Mouse (Mus musculus) left cerebral cortex, postnatal 25 days (tissue): ENCODE results near the gene Ctsa. TPM values are rescaled to one million over a fixed set of nuclear protein-coding genes. Genes with fewer than 3 reads are reported as not detected.
"Not testable (repeated sequence)": the region's sequence is repeated elsewhere in the genome, so short reads cannot be mapped to it uniquely, and the experiment has no call there.

Experiments used
- DNase-seq, 2 experiments: peaks; one replicate each; pipeline ENCODE4 v3.0.0; 2022; ENCODE audit warnings: low spot score in 2 of 2, mixed read lengths in 1 of 2
- intact Hi-C: fragments of 180-260 bp; cut with DNase I; formaldehyde crosslinking; loops from one replicate; pipeline ENCODE4 v1.15.1; 2025
- total RNA-seq, 2 experiments: library from RNA; stranded (reverse); gene quantifications; 2 replicates each; pipeline ENCODE4 v1.2.3; 2021

The Ctsa gene
- 100 to 1,000 TPM in 1 of 2 experiments, 10 to 100 TPM in 1; 86.2 to 102 TPM for total RNA-seq

DNA sequence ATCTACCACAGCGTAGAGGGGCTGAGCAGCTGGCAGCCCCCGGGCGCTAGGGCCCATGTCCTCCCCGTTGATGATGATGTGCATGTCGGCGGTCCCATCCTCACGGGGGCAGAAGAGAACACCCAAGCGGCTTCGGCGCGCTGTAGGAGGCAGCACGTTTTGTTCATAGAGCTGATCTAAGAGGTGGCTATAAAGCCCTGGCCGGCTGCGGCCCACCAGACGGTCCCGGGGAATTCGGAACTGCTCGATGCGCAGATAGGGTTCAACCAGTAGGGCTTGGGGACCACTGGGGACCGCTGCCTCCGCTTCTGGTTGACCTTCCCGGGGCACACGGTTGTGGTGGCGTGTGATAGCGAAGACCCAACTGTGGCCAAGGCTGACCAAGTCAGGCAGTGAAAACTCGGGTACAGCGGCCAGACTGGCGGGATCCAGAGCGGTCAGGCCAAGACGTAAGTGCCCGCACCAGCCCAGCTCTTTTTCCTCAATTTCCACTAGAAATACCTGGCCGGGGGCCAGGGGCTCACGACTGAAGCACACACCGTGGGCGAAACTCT is at the start of gene Ctsa:
Gene Ctsa (plus strand): TSS at position 126 of the 554 bp plus-strand sequence.
- peak; percentile 78 to 86 for DNase-seq
- intact Hi-C loops, result loop anchor here (1.0 to 2.0 kb wide), 2 partner anchors 46 to 78 kb away; partner anchors contain the start of genes Pcif1 and Zfp335

DNA sequence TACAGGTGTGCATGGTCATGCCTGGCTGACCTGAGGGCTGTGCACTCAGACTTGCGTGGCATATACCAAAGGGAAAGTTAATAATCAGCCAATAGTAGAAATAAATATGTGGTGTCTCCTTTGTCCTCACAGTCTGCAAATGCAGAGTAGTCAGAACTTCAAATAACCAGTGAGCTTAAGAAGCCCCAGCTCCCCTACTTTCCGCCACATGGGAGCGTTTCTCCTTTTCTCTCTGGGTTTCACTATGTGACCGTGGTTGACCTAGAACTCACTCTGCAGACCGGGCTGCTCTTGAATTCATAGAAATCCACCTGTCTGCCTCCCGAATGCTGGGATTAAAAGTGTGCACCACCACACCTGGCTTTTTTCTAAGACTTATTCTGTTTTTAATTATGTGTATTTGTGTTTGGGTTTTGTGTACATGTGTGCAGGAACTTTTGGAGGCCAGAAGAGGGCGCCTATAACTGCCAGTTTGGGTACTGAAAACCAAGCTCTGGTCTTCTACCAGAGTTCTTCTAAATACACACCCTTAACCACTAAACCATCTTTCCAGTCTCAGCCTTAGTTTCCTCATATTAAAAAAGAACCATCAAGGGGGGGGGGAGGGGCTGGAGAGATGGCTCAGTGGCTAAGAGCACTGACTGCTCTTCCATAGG is 48.6 kb upstream of the Ctsa start:
- no peak for DNase-seq
- intact Hi-C loops, result no loop called here

DNA sequence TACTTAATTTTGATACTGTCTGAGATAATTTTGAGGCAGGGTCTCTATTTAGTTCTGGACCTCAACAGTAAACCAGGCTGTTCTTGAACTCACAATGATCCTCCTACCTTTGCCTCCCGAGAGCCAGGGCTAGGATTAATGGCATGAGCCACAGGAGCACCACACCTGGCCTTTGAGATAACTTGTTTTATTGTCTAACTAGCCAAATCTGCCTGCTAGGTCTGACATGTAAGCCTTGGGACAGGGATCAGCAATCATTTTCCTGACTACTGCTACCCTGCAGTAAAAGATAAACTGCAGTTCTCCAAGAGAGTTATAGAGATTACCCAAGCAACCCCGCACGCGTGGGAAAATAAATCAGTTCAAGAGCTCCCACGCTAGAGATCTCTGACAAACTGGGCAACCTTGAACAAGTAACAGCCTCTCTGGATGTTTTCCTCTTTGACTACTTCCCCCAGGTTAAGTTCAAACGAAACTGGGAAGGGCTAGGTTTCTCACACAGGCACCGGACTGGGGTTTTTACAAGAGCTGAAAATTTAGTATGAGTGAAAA is 47.7 kb upstream of the Ctsa start:
- no peak for DNase-seq
- intact Hi-C loops, result no loop called here

DNA sequence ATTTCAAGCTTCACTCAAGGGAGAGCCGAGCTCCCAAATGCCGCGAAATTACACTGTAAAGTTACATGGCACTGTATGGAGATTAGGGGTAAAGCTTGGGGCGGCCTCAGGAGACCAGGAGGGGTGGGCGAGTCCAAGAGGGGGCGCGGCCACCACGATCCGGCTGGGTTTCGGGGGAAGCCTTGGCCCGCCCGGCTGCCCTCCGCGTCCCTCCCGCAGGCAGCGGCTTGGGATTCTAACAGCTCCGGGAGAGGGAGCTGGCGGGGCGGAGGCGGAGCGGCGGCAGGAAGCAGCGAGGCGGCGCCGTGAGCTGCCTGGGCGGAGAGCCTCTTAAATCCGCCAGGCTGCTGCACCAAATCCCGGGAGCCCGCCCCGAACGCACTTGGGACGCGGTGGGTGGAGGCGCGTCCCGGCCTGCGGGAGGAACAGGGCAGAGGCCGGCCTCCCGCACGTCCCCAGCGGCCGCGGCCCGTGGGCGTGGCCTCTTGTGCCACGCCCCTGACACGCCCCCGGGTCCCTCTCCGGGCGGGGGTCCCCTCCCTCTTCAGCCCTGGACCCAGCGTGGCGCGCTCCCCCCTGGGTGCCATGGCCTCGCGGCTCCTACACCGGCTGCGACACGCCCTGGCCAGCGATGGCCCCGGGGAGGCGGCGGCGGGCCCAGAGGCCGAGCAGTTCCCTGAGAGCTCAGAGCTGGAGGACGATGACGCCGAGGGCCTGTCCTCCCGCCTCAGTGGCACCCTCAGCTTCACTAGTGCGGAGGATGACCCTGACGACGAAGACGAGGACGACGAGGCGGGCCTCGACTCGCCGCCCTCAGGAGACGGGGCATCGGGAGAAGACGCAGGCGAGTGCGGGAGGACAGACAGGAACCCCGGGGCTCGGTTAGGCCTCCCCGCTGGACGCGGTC is 46.9 kb upstream of the Ctsa start, which contains the start of gene Snx21:
Gene Snx21 (plus strand): TSS at position 343 of the 907 bp plus-strand sequence.
- peak; percentile 84 to 89 for DNase-seq
- intact Hi-C loops, result no loop called here

DNA sequence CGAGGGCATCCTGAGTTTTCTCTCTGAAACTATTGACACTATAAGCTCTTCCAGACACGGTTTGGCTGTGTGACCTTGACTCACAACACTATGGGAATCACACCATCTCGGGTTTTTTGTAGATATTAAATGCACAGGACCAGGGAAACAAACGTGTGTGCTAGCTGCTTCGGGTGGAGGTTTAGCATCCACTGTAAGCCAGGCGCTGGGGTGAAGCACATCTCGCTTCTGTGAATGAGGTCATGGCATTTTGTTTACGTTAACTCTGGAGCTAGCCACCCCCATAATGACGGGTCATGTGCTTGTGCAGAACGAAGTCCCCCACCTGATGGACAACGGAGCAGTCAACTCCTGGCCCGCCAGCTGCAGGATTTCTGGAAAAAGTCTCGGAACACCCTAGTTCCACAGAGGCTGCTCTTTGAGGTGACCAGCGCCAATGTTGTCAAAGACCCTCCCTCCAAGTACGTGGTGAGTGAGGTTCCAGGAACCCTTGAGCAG is 46.2 kb upstream of the Ctsa start:
- DNase-seq, result no peak
- intact Hi-C loops, result no loop called here

DNA sequence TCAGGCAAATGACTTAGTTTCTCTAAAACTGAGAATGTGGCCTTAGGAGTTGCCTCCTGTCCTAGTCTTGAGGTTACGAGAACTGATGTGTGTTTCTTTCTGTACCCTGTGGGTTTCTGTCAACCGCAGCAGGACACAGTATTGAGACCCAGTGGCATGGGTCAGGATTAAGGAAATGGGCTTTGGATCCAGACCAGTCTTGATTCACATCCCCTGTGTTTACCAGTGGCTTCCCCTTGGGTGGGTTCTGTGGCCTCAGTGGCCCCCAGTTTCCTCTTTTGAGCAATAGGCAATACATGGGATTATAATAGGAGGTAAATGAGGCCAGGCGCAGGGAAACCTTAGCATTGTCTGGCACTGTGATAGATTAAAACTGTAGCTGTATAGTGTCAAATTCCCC is 45.6 kb upstream of the Ctsa start:
- no peak for DNase-seq
- intact Hi-C loops, result no loop called here

DNA sequence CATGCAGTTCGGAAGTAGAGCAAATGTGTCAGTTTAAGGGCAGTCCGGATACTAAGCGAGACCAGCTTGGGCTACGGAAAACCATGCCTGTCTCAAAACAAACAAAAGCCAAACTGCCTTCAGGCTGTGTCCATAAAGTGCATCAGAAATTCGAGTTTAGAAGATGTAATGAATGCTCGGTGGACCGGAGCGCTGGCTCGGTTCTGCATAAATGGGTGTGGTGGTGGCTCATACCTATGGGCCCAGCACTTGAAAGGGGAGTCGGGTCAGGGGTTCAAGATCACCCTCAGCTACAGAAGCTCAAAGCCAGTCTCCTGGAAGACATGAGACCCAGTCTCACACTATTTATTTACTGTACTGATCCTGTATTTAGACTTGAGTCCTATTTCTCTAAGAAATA is 44.9 kb upstream of the Ctsa start:
- DNase-seq, result no peak
- intact Hi-C loops, result no loop called here

DNA sequence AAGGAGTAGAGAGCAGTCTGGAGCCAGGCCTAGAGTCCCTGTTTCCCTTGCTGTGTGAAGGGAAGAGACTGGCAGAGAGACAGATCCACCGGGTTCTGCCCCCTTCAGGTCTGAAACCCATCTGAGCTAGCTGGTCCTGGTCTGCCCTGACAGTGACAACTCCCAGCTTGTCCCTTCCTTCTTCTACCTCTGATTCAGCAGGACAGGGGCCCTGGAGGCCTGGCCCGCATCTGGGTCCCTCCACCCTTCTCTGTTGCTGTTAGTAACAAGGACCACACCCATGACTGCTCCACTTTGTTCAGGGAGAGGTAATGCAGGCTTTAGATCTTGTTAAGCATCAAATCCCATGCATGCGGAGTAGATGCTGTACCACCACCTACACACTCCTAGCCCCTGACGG is 44.3 kb upstream of the Ctsa start:
- intact Hi-C loops, result no loop called here
- DNase-seq, result no peak

DNA sequence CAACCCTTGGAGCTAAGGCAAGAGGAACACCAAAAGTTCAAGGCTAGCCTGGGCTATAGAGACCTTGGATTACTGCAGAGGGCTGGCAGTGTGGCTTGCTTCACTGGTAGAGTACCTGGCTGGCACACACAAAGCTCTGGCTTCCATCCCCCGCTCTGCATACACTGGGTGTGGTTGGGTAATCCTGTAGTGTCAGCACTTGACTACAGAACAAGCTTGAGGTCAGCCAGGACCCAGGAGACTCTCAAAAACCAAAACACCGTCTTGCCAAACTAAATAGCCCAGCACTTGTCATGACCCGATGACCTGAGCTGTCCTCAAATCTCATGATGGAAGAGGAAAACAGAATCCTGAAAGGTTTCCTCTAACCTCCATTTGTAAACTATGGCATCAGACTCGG is 42.2 kb upstream of the Ctsa start:
- no peak for DNase-seq

DNA sequence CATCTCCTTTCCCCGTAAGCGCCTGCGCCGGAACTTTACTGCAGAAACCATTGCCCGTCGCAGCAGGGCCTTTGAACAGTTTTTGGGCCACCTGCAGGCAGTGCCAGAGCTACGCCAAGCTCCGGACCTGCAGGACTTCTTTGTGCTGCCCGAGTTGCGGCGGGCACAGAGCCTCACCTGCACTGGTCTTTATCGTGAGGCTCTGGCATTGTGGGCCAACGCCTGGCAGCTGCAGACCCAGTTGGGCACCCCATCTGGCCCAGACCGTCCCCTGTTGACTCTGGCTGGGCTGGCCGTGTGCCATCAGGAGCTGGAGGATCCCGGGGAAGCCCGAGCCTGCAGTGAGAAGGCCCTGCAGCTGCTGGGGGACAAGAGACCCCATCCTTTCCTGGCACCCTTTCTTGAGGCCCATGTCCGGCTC is 40.8 kb upstream of the Ctsa start:
- intact Hi-C loops, result no loop called here
- no peak for DNase-seq

More for the DNA sequence above, 42.2 kb upstream of the Ctsa start:
- intact Hi-C loops, result no loop called here

DNA sequence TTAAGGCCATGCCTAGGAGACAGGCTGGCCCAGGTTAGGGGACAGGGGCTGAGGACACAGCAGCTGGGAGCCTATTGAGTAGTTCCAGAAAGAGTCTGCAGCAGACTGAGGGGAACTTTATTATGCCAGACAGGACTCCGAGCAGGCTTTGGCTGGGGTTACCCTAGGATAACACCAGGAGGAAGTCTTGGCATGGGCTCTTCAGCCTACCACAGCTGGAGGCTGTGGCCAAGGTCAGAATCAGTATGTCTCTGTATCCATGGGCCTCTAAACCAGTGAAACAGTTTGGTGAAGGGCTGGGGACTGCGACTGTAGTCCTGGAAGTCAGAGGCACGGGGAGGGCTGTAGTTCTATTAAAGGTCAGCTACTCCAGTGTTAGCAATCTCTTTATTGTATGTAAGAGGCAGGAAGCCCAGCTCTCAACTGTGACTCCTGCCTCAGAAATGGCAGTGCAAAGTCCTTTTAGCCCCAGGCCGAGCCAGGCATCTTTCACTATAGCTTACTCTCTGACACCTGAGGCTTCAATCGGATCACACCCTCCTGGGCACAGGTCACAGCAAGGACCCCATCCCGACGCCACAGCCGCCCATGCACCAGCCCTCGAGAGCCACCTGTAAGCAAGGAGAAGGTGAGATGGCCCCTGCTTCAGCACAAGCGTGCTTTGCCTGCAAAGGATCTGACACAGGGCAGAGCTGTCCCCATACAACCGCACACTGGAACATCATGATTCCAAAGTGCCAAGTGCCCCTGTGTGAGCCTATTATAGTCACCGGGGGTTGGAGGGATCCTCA is 40.1 kb upstream of the Ctsa start:
- intact Hi-C loops, result no loop called here
- DNase-seq, result no peak

DNA sequence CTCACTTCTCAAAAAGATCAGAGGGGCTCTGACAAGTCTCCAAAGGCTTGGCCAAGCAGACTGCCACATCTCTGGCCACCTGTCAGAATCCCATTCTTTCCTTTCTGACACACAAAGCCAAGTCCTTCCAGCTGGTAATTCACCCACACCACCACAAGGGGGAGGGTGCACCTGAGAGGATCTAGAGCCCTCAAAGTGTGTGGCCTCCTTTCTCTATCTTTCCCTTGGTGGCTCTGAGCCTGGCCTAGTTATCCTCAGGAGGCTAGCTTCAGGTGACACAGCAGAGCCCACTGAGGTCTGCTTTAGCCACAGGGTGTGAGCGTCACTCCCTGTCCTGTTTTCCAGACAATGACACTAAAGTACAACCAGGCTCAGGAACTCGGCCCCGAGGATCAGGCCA is 39.4 kb upstream of the Ctsa start:
- DNase-seq, result peak in 1 of 2 experiments; percentile 70
- intact Hi-C loops, result no loop called here

DNA sequence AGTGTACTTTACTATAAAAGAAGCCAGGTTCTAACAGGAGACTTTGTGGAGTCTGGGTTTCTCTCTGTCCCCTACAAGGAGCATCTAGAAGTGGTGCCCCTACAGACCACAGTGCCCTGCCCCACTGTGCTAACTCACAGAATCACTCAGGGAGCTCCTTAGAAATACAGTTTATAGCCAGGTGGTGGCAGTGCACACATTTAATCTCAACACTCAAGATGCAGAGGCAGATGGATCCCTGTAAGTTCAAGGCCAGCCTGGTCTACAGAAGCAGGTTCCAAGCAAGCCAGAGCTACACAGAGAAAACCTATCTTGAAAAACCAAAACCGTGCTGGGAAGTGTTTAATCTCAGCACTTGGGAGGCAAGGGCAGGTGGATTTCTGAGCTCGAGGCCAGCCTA is 38.9 kb upstream of the Ctsa start:
- intact Hi-C loops, result no loop called here
- DNase-seq, result no peak

DNA sequence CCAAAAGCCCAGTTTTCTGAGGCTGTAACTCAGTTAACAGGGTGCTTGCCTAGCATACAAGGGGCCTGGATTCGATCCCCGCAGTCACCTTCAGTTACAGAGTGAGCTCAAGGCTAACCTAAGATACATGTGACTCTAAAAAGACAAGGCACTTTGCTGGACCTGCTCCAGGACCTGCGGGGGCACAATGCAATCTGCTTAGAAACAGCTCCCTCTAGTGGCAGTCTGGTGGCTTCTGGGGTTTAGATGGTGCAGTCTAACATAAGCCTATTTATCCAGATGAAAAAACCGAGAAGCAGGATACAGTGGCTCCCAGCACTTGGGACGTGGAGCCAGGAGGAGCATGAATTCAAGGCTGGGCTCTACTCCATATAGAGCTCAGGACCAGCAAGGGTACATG is 38.4 kb upstream of the Ctsa start:
- intact Hi-C loops, result no loop called here
- DNase-seq, result peak; percentile 80 to 90

DNA sequence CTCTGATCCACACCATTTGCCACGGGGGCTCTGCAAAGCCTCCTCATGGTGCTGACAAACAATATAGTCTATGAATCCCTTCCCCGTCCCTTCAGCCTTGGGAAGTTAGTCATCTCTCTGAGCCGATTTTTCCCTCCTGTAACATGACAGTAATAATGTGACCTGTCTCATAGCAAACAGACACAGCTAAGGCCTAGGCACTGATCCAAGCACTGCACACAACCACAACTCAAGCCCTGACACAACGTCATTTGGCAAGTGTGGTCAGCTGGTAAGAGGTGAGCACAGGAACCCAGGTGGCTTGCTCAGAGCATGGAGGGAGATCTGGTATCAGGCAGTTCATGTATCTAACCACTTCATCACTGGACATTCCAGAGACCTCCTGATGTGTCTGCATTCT is 36.8 kb upstream of the Ctsa start:
- DNase-seq, result no peak
- intact Hi-C loops, result no loop called here

DNA sequence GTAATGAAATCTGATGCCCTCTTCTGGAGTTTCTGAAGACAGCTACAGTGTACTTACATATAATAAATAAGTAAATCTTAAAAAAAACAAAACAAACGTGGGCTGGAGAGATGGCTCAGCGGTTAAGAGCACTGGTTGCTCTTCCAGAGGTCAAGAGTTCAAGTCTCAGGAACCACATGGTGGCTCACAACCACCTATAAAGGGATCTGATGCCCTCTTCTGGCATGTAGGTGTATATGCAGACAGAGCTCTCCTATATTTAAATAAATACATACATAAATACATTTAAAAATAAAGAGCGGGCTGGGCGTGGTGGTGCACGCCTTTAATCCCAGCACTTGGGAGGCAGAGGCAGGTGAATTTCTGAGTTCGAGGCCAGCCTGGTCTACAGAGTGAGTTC is 34.1 kb upstream of the Ctsa start:
- intact Hi-C loops, DNase-seq: not testable (repeated sequence)

DNA sequence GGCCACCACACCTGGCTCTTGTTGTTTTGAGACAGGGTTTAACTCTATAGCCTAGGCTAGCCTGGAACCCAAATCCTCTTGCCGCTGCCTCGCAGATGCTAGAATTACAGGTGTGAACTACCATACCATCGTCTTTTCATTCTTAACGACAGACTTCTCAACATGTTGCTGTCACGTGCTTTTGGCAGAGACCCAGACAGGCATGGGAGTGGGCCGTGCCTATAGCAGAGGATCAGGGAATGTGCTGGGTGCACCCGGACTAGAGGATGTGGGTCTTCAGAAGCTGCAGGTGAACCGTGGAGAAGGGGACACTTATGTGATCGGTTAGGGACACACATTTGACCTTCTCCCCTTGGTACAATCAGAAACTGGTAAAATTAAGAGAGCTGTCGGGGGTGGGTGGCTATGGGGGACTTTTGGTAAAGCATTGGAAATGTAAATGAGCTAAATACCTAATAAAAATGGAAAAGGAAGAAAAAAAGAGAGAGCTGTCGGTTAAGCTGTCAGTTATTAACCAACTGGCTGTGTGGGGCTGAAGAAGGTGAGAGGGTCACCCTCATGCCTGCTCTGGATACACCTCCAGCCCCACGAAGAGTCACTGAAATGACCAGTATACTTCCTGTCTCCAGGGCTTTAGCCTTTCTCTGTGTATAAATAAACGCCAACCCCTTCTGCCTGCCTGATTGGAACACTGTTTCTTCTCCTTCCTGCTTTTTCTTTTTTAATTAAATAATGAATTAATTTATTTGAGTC is 32.2 kb upstream of the Ctsa start:
- DNase-seq, result no peak
- intact Hi-C loops, result no loop called here

DNA sequence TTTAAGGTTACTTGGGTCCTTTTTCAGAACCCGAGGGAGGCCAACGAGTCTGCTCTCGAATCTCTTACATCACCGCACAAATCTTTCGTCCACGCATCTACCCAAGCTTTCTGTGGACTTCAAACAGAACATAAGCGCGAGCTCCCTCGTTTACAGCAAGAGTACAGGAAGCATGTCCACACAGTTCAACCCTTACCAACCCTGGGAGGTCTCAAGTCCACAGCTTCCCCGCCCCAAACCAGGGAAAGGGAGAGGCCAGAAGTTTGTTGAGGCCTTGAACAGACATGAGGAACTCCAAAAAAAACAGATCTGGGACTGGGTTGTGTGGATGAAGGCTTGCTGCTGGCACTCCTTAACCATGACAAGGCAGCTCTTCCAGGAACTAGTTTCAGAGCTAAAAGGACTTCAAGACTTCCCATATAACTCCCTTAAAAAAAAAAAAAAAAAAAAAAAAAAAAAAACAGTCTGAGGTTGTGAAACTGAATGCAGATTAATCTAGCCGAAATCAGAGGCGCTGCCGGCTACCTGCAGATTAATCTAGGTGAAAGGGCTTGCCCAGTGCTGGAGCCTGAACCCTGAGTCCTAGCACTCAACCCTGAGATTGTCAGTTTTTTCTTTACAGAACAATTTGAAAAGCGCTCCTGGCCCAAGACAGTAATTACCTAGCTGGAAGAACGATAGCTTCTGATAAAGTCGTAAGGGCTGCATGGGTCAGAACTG is 29.3 kb upstream of the Ctsa start:
- intact Hi-C loops, result no loop called here
- no peak for DNase-seq
